ENCODE assay signal across 32 mouse cellular contexts in the genomic region with DNA sequence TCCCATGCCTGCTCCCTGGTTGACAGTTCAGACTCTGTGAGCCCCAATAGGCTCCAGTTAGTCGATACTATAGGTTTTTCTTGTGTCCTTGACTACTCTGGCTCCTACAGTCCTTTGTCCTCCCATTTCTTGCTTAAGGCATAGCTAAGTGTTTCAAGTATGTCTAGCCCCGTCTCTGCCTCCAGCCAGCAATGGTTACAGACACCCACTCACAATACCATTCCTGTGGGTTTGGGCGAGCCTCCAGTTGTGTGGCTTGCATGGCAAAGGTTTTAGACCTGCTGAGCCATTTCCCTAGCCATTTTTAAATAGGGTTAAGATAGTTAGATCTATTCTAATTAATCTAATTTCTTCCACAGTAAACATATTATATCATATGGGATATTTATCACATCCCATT.
"Had no signal": no experiment of that assay in that cellular context is flagged by ENCODE, and none has a peak within 500 bp of the region (broad histone marks: within the 10 kb centered on the region; RNA-seq: fewer than 3 reads in every experiment).

No protein-coding gene starts in this region.

- H3K36me3 ChIP-seq: limb, embryonic 10.5 days; limb, embryonic 12.5 days; limb, embryonic 13.5 days; limb, embryonic 15.5 days; liver, embryonic 12.5 days; liver, embryonic 13.5 days; liver, embryonic 15.5 days; lung, embryonic 15.5 days; midbrain, embryonic 10.5 days; midbrain, embryonic 12.5 days; midbrain, embryonic 13.5 days; midbrain, embryonic 15.5 days; neural tube, embryonic 12.5 days had no signal

- H3K27me3 ChIP-seq: limb, embryonic 12.5 days; limb, embryonic 13.5 days; limb, embryonic 15.5 days; liver, embryonic 12.5 days; liver, embryonic 13.5 days; liver, embryonic 15.5 days; lung, embryonic 15.5 days; megakaryocyte, embryonic 14.5 days; midbrain, embryonic 12.5 days; midbrain, embryonic 13.5 days; midbrain, embryonic 15.5 days; neural tube, embryonic 12.5 days had no signal

- DNase-seq: left cerebral cortex, postnatal 4 days; liver; liver, embryonic 13.5 days; liver, postnatal 0 days; lung, adult 18-20 months; lung, adult 2 months; lung, embryonic 14.5 days; lung, postnatal 10 days; lung, postnatal 14 days; lung, postnatal 36 days; lung, postnatal 4 days; midbrain, embryonic 14.5 days had no signal

- H3K27ac ChIP-seq: limb, embryonic 10.5 days; limb, embryonic 12.5 days; limb, embryonic 13.5 days; limb, embryonic 15.5 days; liver, embryonic 12.5 days; liver, embryonic 13.5 days; liver, embryonic 14.5 days; liver, embryonic 15.5 days; lung, embryonic 15.5 days; macrophage; midbrain, embryonic 10.5 days; midbrain, embryonic 12.5 days; midbrain, embryonic 13.5 days; midbrain, embryonic 15.5 days; neural tube, embryonic 12.5 days had no signal

- H3K4me3 ChIP-seq: limb, embryonic 10.5 days; limb, embryonic 12.5 days; limb, embryonic 13.5 days; limb, embryonic 15.5 days; liver, embryonic 12.5 days; liver, embryonic 13.5 days; liver, embryonic 15.5 days; lung, embryonic 15.5 days; megakaryocyte, embryonic 14.5 days; midbrain, embryonic 10.5 days; midbrain, embryonic 12.5 days; midbrain, embryonic 13.5 days; midbrain, embryonic 15.5 days; myocyte; neural tube, embryonic 12.5 days had no signal

- H3K4me1 ChIP-seq: limb, embryonic 10.5 days; limb, embryonic 12.5 days; limb, embryonic 13.5 days; limb, embryonic 15.5 days; liver, embryonic 12.5 days; liver, embryonic 13.5 days; liver, embryonic 15.5 days; lung, embryonic 15.5 days; megakaryocyte, embryonic 14.5 days; midbrain, embryonic 10.5 days; midbrain, embryonic 12.5 days; midbrain, embryonic 13.5 days; midbrain, embryonic 15.5 days; neural tube, embryonic 12.5 days had no signal

- ATAC-seq: liver, embryonic 12.5 days; liver, postnatal 0 days; lung, postnatal 0 days; midbrain, embryonic 13.5 days; midbrain, embryonic 15.5 days; midbrain, embryonic 16.5 days had no signal

- H3K9me3 ChIP-seq: limb, embryonic 10.5 days; limb, embryonic 12.5 days; limb, embryonic 13.5 days; limb, embryonic 15.5 days; liver, embryonic 12.5 days; liver, embryonic 13.5 days; liver, embryonic 15.5 days; lung, embryonic 15.5 days; megakaryocyte, embryonic 14.5 days; midbrain, embryonic 10.5 days; midbrain, embryonic 12.5 days; midbrain, embryonic 13.5 days; midbrain, embryonic 15.5 days; neural tube, embryonic 12.5 days had no signal

- H3K4me2 ChIP-seq: limb, embryonic 12.5 days; limb, embryonic 13.5 days; limb, embryonic 15.5 days; liver, embryonic 11.5 days; liver, embryonic 12.5 days; liver, embryonic 13.5 days; liver, embryonic 15.5 days; lung, embryonic 14.5 days; lung, embryonic 15.5 days; midbrain, embryonic 11.5 days; midbrain, embryonic 12.5 days; midbrain, embryonic 13.5 days; midbrain, embryonic 15.5 days; neural tube, embryonic 12.5 days had no signal

- H3K9ac ChIP-seq: limb, embryonic 12.5 days; limb, embryonic 13.5 days; limb, embryonic 15.5 days; liver, embryonic 12.5 days; liver, embryonic 13.5 days; liver, embryonic 14.5 days; liver, embryonic 15.5 days; liver, postnatal 0 days; lung, embryonic 14.5 days; lung, embryonic 15.5 days; midbrain, embryonic 12.5 days; midbrain, embryonic 13.5 days; midbrain, embryonic 15.5 days; neural tube, embryonic 12.5 days had no signal
